Mouse (Mus musculus) forebrain, embryonic 14.5 days (tissue): ENCODE results near the gene 1700016H13Rik. TPM values are rescaled to one million over a fixed set of nuclear protein-coding genes. Genes with fewer than 3 reads are reported as not detected.

Experiments used
- ATAC-seq: fragments of 200-750 bp; cut with Nextera tagmentation; 2 replicates; pipeline ENCODE4 v1.8.0; 2017; ENCODE audit warnings: mild to moderate bottlenecking, moderate library complexity
- DNase-seq: peaks from one replicate; pipeline ENCODE4 v3.0.0-alpha.2; 2015; ENCODE audit warnings: low spot score
- H3K27ac ChIP-seq: fragments of 300-500 bp; sonication (generic); 2 replicates; pipeline ENCODE4 v1.5.1; 2014; ENCODE audit warnings: low read depth, mild to moderate bottlenecking, control low read depth, low read length, moderate library complexity
- H3K27me3 ChIP-seq: fragments of 300-500 bp; sonication (generic); replicated peaks from 2 replicates; pipeline ENCODE4 v1.6.1; 2014; ENCODE audit warnings: low read length, control low read depth, mixed read lengths; ENCODE audit not compliant: control insufficient read depth, insufficient read depth
- H3K36me3 ChIP-seq: fragments of 300-500 bp; sonication (generic); 2 replicates; pipeline ENCODE4 v1.6.1; 2014; ENCODE audit warnings: low read length, control low read depth; ENCODE audit not compliant: control insufficient read depth, insufficient read depth
- H3K4me1 ChIP-seq: fragments of 300-500 bp; sonication (generic); 2 replicates; pipeline ENCODE4 v1.6.1; 2014; ENCODE audit warnings: antibody characterized with exemption, low read length, control low read depth; ENCODE audit not compliant: control insufficient read depth, insufficient read depth
- H3K4me2 ChIP-seq: fragments of 300-500 bp; sonication (generic); 2 replicates; pipeline ENCODE4 v1.6.1; 2014; ENCODE audit warnings: mild to moderate bottlenecking, control low read depth, low read length
- H3K4me3 ChIP-seq: fragments of 300-500 bp; sonication (generic); 2 replicates; pipeline ENCODE4 v1.5.1; 2014; ENCODE audit warnings: low read depth, low read length, control low read depth
- H3K9ac ChIP-seq: fragments of 300-500 bp; sonication (generic); 2 replicates; pipeline ENCODE4 v1.6.1; 2014; ENCODE audit warnings: mild to moderate bottlenecking, low read length, control low read depth, moderate library complexity
- H3K9me3 ChIP-seq: fragments of 300-500 bp; sonication (generic); replicated peaks from 2 replicates; pipeline ENCODE4 v1.6.1; 2016; ENCODE audit warnings: low read length, control low read depth, mixed read lengths; ENCODE audit not compliant: control insufficient read depth
- whole genome bisulfite sequencing: fragments of 180-500 bp; shearing (Covaris S2); extraction: QIAGEN DNeasy Blood & Tissue Kit; methylation state at CpG from one replicate; pipeline ENCODE4 v1.1.7; 2014; 5-methylcytosine and 5-hydroxymethylcytosine counted together
- polyA plus RNA-seq: library from polyadenylated mRNA; unstranded; fragments of >200 nt; fragmentation: Nextera tagmentation; extraction: Ambion mirVana; gene quantifications from 2 replicates; pipeline ENCODE4 v1.2.1, GENCODE M21; 2014

1700016H13Rik gene
- polyA plus RNA-seq, 1 experiment from 2014 or later, result 0.38 TPM

DNA sequence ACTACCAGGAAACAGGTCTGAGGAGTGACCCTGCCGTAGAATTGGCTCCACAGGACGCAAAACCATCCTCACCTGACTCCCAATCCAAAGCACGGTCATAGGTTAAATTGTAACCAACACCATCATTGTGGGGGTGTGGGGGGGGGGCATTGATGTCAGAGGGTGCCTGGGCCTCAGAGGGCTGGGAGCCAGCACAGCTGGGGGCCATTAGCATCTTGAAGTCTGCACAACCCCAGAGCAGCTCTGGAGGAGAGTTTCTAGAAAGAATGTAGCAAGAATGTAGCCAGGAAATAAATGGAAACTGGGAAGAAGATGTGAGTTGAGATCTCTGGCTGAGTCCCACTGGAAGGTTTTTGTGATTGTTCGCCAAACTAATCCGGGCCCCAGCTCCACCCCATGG is 56.9 kb downstream of the 1700016H13Rik start:
- H3K9me3 ChIP-seq, result no peaks in the 10 kb centered on the region
- peaks cover 4% of the 10 kb centered on the region; the same call in 1 of the 2 replicates for H3K4me1 ChIP-seq
- ATAC-seq (no peak), DNase-seq (no peak)
- H3K9ac ChIP-seq, result no peak overlapping the region
- H3K4me2 ChIP-seq, result no peak overlapping the region
- H3K4me3 ChIP-seq, result no peak overlapping the region
- 86% methylated on average over 5 of the region's 5 CpGs for WGBS
- H3K27me3 ChIP-seq, result no peaks in the 10 kb centered on the region
- H3K27ac ChIP-seq, result no peak overlapping the region
- 0 out of 2 replicates have a peak, but pooled peaks cover 3% of the 10 kb centered on the region for H3K36me3 ChIP-seq

DNA sequence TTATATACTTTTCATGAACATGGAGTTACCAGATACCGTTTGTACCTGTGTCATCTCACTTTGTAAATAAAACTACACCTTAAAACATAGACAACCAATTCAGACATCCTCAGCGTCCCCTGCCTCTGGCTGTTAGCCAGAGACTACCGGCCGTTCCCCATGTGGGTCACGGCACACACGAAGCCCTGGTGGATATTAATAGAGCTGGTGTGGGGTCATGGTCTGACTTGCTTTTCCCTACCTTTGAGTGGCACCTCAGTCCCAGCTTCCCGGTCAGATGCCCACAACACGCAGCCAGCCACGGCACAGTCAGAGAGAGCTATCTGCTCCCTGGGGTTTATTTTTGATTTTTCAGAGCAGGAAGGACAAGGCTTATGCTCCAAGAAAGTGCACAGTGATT is 57.5 kb downstream of the 1700016H13Rik start:
- Histone ChIP-seq H3K9ac (no peak overlapping the region), H3K4me2 (no peak overlapping the region), H3K27ac (no peak overlapping the region), H3K9me3 (no peaks in the 10 kb centered on the region), H3K4me1 (peaks cover under 1% of the 10 kb centered on the region; the same call in 1 of the 2 replicates), H3K4me3 (no peak overlapping the region), H3K36me3 (0 out of 2 replicates have a peak, but pooled peaks cover 3% of the 10 kb centered on the region), H3K27me3 (no peaks in the 10 kb centered on the region)
- ATAC-seq, result no peak
- 86% methylated on average over 9 of the region's 9 CpGs for WGBS
- DNase-seq, result no peak

Other genes with a start within 250 kb of the 1700016H13Rik start
- gene Ptpn13, start 230.8 kb downstream of the 1700016H13Rik start, polyA plus RNA-seq, result 4.8 and 5.6 TPM in 2 replicates
- 0.08 TPM in 1 of 2 replicates, not detected in the other for gene Slc10a6, start 26.6 kb downstream of the 1700016H13Rik start, polyA plus RNA-seq
- 1.5 and 2.6 TPM in 2 replicates for gene Aff1, start 36.4 kb upstream of the 1700016H13Rik start, polyA plus RNA-seq